Mouse (Mus musculus) liver, embryonic 14.5 days (tissue): Measurements from ENCODE around the gene Abcg2. TPM values are rescaled to one million over a fixed set of nuclear protein-coding genes. Genes with fewer than 3 reads are reported as not detected.
A peak's percentile ranks its signal among the peaks of the same experiment; 100 is the strongest.

ENCODE experiments used
- ATAC-seq: fragments of 200-750 bp; cut with Nextera tagmentation; 2 replicates; pipeline ENCODE4 v1.8.0; 2017; ENCODE audit warnings: moderate number of reproducible peaks, mild to moderate bottlenecking, moderate library complexity; ENCODE audit not compliant: insufficient read depth
- DNase-seq, 3 experiments: peaks; one replicate each; pipeline ENCODE4 v3.0.0-alpha.2; 2012 to 2013; ENCODE audit warnings: low read depth in 3 of 3, low spot score in 3 of 3
- H3K27ac ChIP-seq: fragments of 300-500 bp; sonication (generic); 2 replicates; pipeline ENCODE4 v1.5.1; 2014; ENCODE audit warnings: moderate library complexity, mild to moderate bottlenecking, control low read depth, inconsistent platforms
- H3K27me3 ChIP-seq: fragments of 300-500 bp; sonication (generic); 2 replicates; pipeline ENCODE4 v1.6.1; 2014; ENCODE audit warnings: mild to moderate bottlenecking, low read length, moderate library complexity; ENCODE audit not compliant: control insufficient read depth, insufficient read depth
- H3K36me3 ChIP-seq: fragments of 300-500 bp; sonication (generic); replicated peaks from 2 replicates; pipeline ENCODE4 v1.6.1; 2014; ENCODE audit warnings: low read depth; ENCODE audit not compliant: control insufficient read depth, insufficient read depth
- H3K4me1 ChIP-seq, 2 experiments: fragments of 200-500 bp in 1 of 2; fragments of 300-500 bp in 1 of 2; sonication (generic) in 1 of 2; replicated peaks; 2 replicates each; pipeline ENCODE4 v1.6.1; 2012 to 2014; ENCODE audit warnings: antibody characterized with exemption in 1 of 2, inconsistent platforms in 1 of 2, low read length in 1 of 2; ENCODE audit not compliant: control insufficient read depth in 2 of 2, insufficient read depth in 2 of 2
- H3K4me2 ChIP-seq: fragments of 300-500 bp; sonication (generic); 2 replicates; pipeline ENCODE4 v1.6.1; 2014; ENCODE audit warnings: low read depth, mild to moderate bottlenecking, control low read depth, moderate library complexity
- H3K4me3 ChIP-seq, 2 experiments: fragments of 200-500 bp in 1 of 2; fragments of 300-500 bp in 1 of 2; sonication (generic) in 1 of 2; 2 replicates each; pipeline ENCODE4 v1.5.1; 2012 to 2014; ENCODE audit warnings: low read depth in 2 of 2, low read length in 2 of 2, mild to moderate bottlenecking in 2 of 2, control low read depth in 1 of 2, inconsistent platforms in 1 of 2, moderate library complexity in 1 of 2; ENCODE audit not compliant: insufficient read depth in 1 of 2
- H3K9ac ChIP-seq: fragments of 300-500 bp; sonication (generic); replicated peaks from 2 replicates; pipeline ENCODE4 v1.6.1; 2014; ENCODE audit warnings: mild to moderate bottlenecking, control low read depth, moderate library complexity
- H3K9me3 ChIP-seq: fragments of 300-500 bp; sonication (generic); 2 replicates; pipeline ENCODE4 v1.6.1; 2016; ENCODE audit warnings: low read length, mixed read lengths; ENCODE audit not compliant: control insufficient read depth
- CTCF ChIP-seq: IDR thresholded peaks from 2 replicates; pipeline ENCODE4 v1.5.1; 2016; ENCODE audit warnings: antibody characterized with exemption, low read depth, control low read depth
- EP300 ChIP-seq: IDR thresholded peaks from 2 replicates; pipeline ENCODE4 v1.6.1; 2016; ENCODE audit warnings: antibody characterized with exemption, low read depth
- WGBS: fragments of 180-500 bp; shearing (Covaris S2); extraction: QIAGEN DNeasy Blood & Tissue Kit; methylation state at CpG from one replicate; pipeline ENCODE4 v1.1.7; 2014; ENCODE audit not compliant: insufficient replicate concordance; 5-methylcytosine and 5-hydroxymethylcytosine counted together
- polyA plus RNA-seq, 2 experiments: library from polyadenylated mRNA; depleted of rRNA in 1 of 2; stranded (reverse) in 1 of 2; unstranded in 1 of 2; fragments of >200 nt; fragmentation: Nextera tagmentation in 1 of 2; extraction: Ambion mirVana in 1 of 2; gene quantifications; 2 replicates each; pipeline versions ENCODE4 v1.2.1 to v1.2.3; 2012 to 2014

Abcg2 gene
- polyA plus RNA-seq, 2 experiments, result 66.5 to 171 TPM

DNA sequence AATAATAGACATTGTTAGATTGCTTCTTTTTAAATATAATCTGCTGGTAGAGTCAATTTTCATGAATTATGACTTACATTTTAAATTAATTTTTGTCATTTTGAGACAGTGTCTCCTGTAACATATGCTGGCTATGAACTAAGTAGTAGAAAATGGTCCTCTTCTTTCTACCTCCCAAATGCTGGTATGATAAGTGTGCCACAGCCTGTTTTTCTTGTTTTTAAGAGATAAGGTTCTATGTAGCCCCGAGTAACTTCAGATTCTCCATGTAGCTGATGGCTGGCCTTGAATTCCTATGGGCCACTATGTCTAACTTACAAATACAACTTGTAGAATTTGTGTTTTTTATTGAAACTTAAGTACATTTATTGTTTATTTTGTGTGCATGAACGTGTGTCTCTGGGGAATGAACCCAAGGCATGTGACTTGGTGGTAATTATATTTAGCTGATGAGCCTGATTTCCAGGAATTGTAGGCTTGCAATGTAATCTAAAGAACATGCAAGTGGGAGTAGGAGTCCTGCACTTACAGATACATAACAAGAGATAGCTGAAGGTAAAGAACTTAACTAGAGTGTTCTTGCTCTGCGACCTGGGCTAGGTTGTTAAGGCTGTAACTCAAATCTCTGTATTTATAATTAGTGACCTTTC is 63.9 kb downstream of the Abcg2 start:
- Histone ChIP-seq H3K4me2 (peak overlapping the region; percentile 77), H3K36me3 (peaks cover 44% of the 10 kb centered on the region), H3K9ac (peak overlapping the region; percentile 45), H3K27ac (peak overlapping the region; percentile 89), H3K4me3 (peak overlapping the region; percentile 18 to 41; a peak in 3 of 4 replicates), H3K9me3 (no peaks in the 10 kb centered on the region), H3K27me3 (no peaks in the 10 kb centered on the region), H3K4me1 (peaks cover 67 to 74% of the 10 kb centered on the region in 2 experiments)
- ATAC-seq, result peak; percentile 90
- 9% methylated on average over 3 of the region's 3 CpGs for WGBS
- peak; percentile 96 for TF ChIP-seq EP300
- TF ChIP-seq CTCF, result no peak
- DNase-seq, result peak; percentile 65 to 85 (median 73)

- WGBS, result 85% methylated on average over 3 of the region's 3 CpGs
- Histone ChIP-seq H3K36me3 (peaks cover 45% of the 10 kb centered on the region), H3K27ac (peak overlapping the region; percentile 46), H3K27me3 (no peaks in the 10 kb centered on the region), H3K4me2 (peak overlapping the region; percentile 11), H3K9ac (no peak overlapping the region), H3K9me3 (no peaks in the 10 kb centered on the region), H3K4me1 (peaks cover 55 to 60% of the 10 kb centered on the region in 2 experiments), H3K4me3 (no peak overlapping the region)
- ATAC-seq, result no peak
- no peak for DNase-seq
- TF ChIP-seq CTCF (no peak), EP300 (no peak)
Observed at GRCm38 (mm10) chr6:58650136-58650535, 65.8 kb downstream of the Abcg2 start.

- Histone ChIP-seq H3K9ac (no peak overlapping the region), H3K27me3 (no peaks in the 10 kb centered on the region), H3K36me3 (peaks cover 41% of the 10 kb centered on the region), H3K4me1 (peaks cover 47 to 51% of the 10 kb centered on the region in 2 experiments), H3K4me2 (peak overlapping the region; percentile 21; the same call in 1 of the 2 replicates), H3K27ac (no peak overlapping the region), H3K9me3 (no peaks in the 10 kb centered on the region), H3K4me3 (no peak overlapping the region)
- ATAC-seq (no peak), DNase-seq (no peak)
- WGBS, result 16% methylated on average over 1 of the region's 1 CpGs
- TF ChIP-seq EP300, result 0 out of 2 replicates have a peak, but pooled peaks have one; percentile 15
- TF ChIP-seq CTCF, result no peak
Observed at GRCm38 (mm10) chr6:58651038-58651437, 66.7 kb downstream of the Abcg2 start.

GRCm38 (mm10) chr6:58660951-58661575 is 76.7 kb downstream of the Abcg2 start:
- 76% methylated on average over 3 of the region's 3 CpGs for WGBS
- H3K27me3 ChIP-seq, result no peaks in the 10 kb centered on the region
- H3K36me3 ChIP-seq, result peaks cover 67% of the 10 kb centered on the region

GRCm38 (mm10) chr6:58677802-58678201 is 93.5 kb downstream of the Abcg2 start:
- ATAC-seq, result no peak
- H3K36me3 ChIP-seq, result peaks cover 79% of the 10 kb centered on the region

More at GRCm38 (mm10) chr6:58660951-58661575, 76.7 kb downstream of the Abcg2 start:
- Histone ChIP-seq H3K4me1 (no peaks in the 10 kb centered on the region), H3K9me3 (no peaks in the 10 kb centered on the region), H3K27ac (no peak overlapping the region), H3K9ac (no peak overlapping the region), H3K4me3 (no peak overlapping the region), H3K4me2 (no peak overlapping the region)
- no peak for ATAC-seq
- DNase-seq, result no peak
- TF ChIP-seq EP300 (no peak), CTCF (no peak)

More at GRCm38 (mm10) chr6:58677802-58678201, 93.5 kb downstream of the Abcg2 start:
- no peak for DNase-seq
- Histone ChIP-seq H3K9ac (no peak overlapping the region), H3K27ac (no peak overlapping the region), H3K4me2 (no peak overlapping the region), H3K27me3 (no peaks in the 10 kb centered on the region), H3K9me3 (no peaks in the 10 kb centered on the region), H3K4me3 (no peak overlapping the region), H3K4me1 (no peaks in the 10 kb centered on the region)
- 90% methylated on average over 1 of the region's 1 CpGs for WGBS
- no peak for TF ChIP-seq EP300
- no peak for TF ChIP-seq CTCF
